Mouse (Mus musculus): Measurements from ENCODE around the gene Liph. TPM values are rescaled to one million over a fixed set of nuclear protein-coding genes. Genes with fewer than 3 reads are reported as not detected.
A peak's percentile ranks its signal among the peaks of the same experiment; 100 is the strongest.
"Not testable (repeated sequence)": the region's sequence is repeated elsewhere in the genome, so short reads cannot be mapped to it uniquely, and the experiment has no call there.

Liph gene
- polyA plus RNA-seq, 1 experiment from 2014 or later, result 2.7 TPM

DNA sequence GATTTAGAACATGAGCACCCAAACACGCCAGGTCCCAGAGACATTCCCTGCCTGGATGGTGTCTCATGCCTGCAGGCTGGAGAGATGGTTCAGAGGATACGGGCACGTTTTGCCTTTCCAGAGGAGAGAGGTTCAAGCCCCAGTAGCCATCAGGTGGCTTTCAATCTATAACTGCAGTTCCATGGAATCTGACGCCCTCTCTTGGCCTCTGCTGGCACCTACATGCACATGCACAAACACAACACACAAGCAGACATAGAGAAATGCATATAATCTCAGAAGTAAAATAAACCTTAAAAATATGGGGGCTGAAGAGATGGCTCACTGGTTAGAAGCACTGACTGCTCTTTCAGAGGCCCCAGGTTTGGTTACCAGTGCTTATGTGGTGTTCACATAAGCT, 5.7 kb upstream of the Liph start:
- H3K27ac ChIP-seq (ENCODE audit: low read length), result peak overlapping the region; percentile 17; the same call in 1 of the 2 replicates
- no peaks in the 10 kb centered on the region for H3K27me3 ChIP-seq (ENCODE audit: control insufficient read depth, insufficient read depth, low read depth, low read length)
- WGBS, result 64% methylated on average over 4 of the region's 4 CpGs

DNA sequence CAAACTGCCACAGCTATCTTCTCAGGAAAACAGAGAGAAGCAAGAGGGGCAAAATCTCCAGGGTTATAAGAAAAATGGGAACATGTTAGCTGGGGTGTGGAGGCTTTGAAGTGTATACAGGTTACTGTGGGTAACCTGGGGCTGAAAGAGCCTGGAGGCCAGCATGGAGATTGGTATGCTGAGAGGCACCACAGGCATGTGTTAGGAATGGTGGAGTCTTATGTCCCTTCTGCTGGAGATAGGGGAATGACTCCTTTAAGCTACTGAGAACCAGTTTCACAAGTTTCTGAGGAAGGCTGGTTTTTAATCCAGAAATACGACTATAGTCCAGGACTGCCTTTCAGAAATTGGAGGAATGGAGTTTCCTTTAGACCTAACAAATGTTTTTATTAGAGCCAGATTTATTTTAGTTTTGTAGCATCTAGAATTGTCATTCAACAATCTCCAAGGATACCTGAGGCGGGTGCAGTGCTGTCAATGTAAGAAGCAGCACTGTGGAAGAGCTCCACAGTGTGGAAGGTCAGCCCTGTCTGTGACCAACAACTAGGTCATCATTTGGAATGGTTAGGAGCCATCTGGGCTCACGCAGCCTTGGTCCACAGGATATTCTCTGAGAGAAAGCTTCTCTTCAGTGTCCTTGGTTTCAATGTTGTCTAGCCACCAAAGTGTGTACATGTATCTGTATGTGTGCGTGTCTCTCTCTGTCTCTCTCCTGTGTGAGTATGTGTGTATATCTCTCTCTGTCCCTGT, 4.7 kb upstream of the Liph start:
- ATAC-seq (ENCODE audit: low read depth), result peak; percentile 41; the same call in 1 of the 2 replicates

More for the DNA sequence above, 5.7 kb upstream of the Liph start:
- no peak for ATAC-seq (ENCODE audit: low read depth)
- Histone ChIP-seq H3K4me1 (replicated peaks; ENCODE audit: control insufficient read depth, insufficient read depth, low read length) (peaks cover 5% of the 10 kb centered on the region), H3K4me3 (ENCODE audit: low read length) (no peak overlapping the region), H3K4me2 (ENCODE audit: low read depth, low read length) (no peak overlapping the region), H3K36me3 (ENCODE audit: control insufficient read depth, insufficient read depth, low read length) (no peaks in the 10 kb centered on the region), H3K9me3 (ENCODE audit: control insufficient read depth, low read length) (no peaks in the 10 kb centered on the region), H3K9ac (ENCODE audit: low read length) (no peak overlapping the region)

DNA sequence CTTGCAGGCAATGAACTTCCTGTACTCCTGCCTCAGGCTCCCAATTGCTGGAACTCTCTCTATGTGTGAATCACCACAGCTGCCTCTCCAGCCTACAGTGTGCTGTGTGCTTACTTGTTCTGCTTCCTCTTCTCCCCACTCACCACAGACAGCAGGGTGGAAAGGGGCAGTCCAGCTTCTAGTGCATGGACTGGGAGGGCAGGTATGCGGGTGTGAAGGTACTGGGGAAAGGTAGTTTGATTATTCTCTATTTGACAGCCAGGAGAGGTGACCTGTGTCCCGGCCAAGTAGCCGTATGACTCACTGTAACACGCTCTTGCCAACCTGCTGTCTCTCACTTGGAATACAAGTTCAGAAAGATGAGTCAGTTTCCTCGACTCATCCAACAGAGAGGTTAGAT, 2.6 kb upstream of the Liph start:
- peak overlapping the region; percentile 90 for H3K27ac ChIP-seq (ENCODE audit: low read length)
- WGBS, result 58% methylated on average over 5 of the region's 5 CpGs

More for the DNA sequence above, 4.7 kb upstream of the Liph start:
- 71% methylated on average over 4 of the region's 4 CpGs for WGBS
- no peak overlapping the region for H3K4me2 ChIP-seq (ENCODE audit: low read depth, low read length)
- H3K9ac ChIP-seq (ENCODE audit: low read length), result no peak overlapping the region
- H3K27ac ChIP-seq (ENCODE audit: low read length), result peak overlapping the region; percentile 53
- no peaks in the 10 kb centered on the region for H3K36me3 ChIP-seq (ENCODE audit: control insufficient read depth, insufficient read depth, low read length)
- H3K9me3 ChIP-seq (ENCODE audit: control insufficient read depth, low read length), result no peaks in the 10 kb centered on the region
- no peaks in the 10 kb centered on the region; the same call in 1 of the 2 replicates for H3K27me3 ChIP-seq (ENCODE audit: control insufficient read depth, insufficient read depth, low read depth, low read length)
- H3K4me3 ChIP-seq (ENCODE audit: low read length), result no peak overlapping the region
- peaks cover 15% of the 10 kb centered on the region for H3K4me1 ChIP-seq (replicated peaks; ENCODE audit: control insufficient read depth, insufficient read depth, low read length)

DNA sequence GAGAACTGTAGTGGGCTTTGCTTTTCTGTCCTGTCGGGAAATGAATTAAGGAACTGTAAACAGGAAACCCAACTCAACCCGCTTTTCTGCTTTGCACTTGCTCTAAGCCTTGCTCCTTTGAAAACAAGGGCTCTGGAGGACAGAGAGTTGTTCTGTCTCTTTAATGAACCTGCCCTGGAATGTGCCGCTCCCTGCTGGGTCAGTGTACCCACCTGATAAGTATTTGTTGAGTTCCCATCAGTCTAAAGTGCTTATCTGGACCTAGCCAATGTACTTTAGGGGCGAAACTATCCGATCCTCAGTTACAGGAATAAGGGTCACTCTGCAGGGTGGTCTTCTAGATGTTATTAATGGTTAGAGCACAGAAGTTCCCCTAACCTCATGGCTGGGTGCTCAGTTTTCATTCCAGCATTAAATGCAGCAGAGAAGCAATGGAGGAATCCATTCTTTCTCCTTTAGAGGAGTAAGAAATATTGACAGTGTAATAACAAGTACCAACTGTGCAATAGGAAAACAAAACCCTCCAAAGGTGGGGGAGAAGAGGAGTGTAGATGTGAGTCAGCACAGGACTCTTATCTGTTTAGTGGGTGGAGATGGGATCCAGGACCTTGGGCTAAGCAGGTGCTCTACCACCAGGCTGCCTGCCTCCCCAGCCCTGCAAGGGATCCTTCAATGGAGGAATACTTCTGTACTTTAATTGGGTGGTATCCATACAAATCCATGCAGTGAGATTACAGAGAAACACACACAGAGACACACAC, 1.6 kb upstream of the Liph start:
- H3K27me3 ChIP-seq (ENCODE audit: control insufficient read depth, insufficient read depth, low read depth, low read length), result no peaks in the 10 kb centered on the region; the same call in 1 of the 2 replicates
- H3K4me1 ChIP-seq (replicated peaks; ENCODE audit: control insufficient read depth, insufficient read depth, low read length), result peaks cover 15% of the 10 kb centered on the region
- peak overlapping the region; percentile 16; the same call in 1 of the 2 replicates for H3K4me2 ChIP-seq (ENCODE audit: low read depth, low read length)
- 19% methylated on average over 5 of the region's 5 CpGs for WGBS
- peak overlapping the region; percentile 90 for H3K27ac ChIP-seq (ENCODE audit: low read length)
- no peaks in the 10 kb centered on the region for H3K36me3 ChIP-seq (ENCODE audit: control insufficient read depth, insufficient read depth, low read length)
- no peaks in the 10 kb centered on the region for H3K9me3 ChIP-seq (ENCODE audit: control insufficient read depth, low read length)
- H3K9ac ChIP-seq (ENCODE audit: low read length), result no peak overlapping the region
- peak; percentile 86 for ATAC-seq (ENCODE audit: low read depth)
- H3K4me3 ChIP-seq (ENCODE audit: low read length), result no peak overlapping the region

More for the DNA sequence above, 2.6 kb upstream of the Liph start:
- H3K4me2 ChIP-seq (ENCODE audit: low read depth, low read length), result no peak overlapping the region
- no peaks in the 10 kb centered on the region for H3K9me3 ChIP-seq (ENCODE audit: control insufficient read depth, low read length)
- ATAC-seq (ENCODE audit: low read depth), result no peak
- H3K4me1 ChIP-seq (replicated peaks; ENCODE audit: control insufficient read depth, insufficient read depth, low read length), result peaks cover 15% of the 10 kb centered on the region
- no peak overlapping the region for H3K9ac ChIP-seq (ENCODE audit: low read length)
- H3K27me3 ChIP-seq (ENCODE audit: control insufficient read depth, insufficient read depth, low read depth, low read length), result no peaks in the 10 kb centered on the region; the same call in 1 of the 2 replicates
- no peak overlapping the region for H3K4me3 ChIP-seq (ENCODE audit: low read length)
- H3K36me3 ChIP-seq (ENCODE audit: control insufficient read depth, insufficient read depth, low read length), result no peaks in the 10 kb centered on the region

DNA sequence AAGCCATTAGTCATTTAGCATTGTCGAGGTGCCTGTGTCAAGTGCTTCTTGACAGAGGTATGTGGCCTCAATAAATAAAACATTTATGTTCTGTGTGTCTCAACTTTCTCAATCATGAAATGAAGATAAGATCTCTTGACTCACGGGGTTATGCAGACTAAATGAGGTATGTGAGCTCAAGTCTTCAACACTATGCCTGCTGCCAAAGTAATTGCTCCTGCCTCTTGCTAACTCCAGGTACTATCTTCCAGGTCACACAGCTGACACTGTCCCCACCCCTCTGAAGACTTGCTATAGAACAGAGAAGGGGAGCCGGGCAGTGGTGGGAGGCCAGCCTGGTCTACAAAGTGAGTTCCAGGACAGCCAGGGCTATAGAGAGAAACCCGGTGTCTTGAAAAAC, 939 bp upstream of the Liph start:
- no peaks in the 10 kb centered on the region for H3K9me3 ChIP-seq (ENCODE audit: control insufficient read depth, low read length)
- WGBS, result 22% methylated on average over 4 of the region's 4 CpGs

DNA sequence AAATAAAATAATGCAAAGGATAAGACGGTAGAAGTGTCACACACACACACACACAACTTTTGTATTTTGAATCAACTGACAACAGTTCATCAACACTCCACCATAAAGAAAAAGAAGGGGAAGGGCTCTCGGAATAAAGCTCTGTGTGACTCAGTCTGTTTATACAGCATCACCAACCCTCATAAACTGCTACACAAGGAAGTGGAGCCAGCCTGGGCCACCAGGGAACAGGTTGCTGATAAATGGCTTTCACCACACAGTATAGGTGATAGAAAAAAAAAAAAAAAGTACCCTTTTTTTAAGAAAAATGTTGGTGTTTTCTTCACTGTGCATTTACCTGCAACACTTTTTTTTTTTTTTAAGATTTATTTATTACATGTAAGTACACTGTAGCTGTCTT, 3.7 kb downstream of the Liph start:
- H3K9ac ChIP-seq (ENCODE audit: low read length), result no peak overlapping the region
- no peak overlapping the region for H3K4me3 ChIP-seq (ENCODE audit: low read length)
- H3K4me1 ChIP-seq (replicated peaks; ENCODE audit: control insufficient read depth, insufficient read depth, low read length), result peaks cover 13% of the 10 kb centered on the region
- 65% methylated on average over 2 of the region's 2 CpGs for WGBS
- H3K27ac ChIP-seq (ENCODE audit: low read length), result no peak overlapping the region
- H3K36me3 ChIP-seq (ENCODE audit: control insufficient read depth, insufficient read depth, low read length), result no peaks in the 10 kb centered on the region
- H3K9me3 ChIP-seq (ENCODE audit: control insufficient read depth, low read length), result no peaks in the 10 kb centered on the region
- no peak for ATAC-seq (ENCODE audit: low read depth)
- H3K4me2 ChIP-seq (ENCODE audit: low read depth, low read length), result no peak overlapping the region
- H3K27me3 ChIP-seq (ENCODE audit: control insufficient read depth, insufficient read depth, low read depth, low read length), result no peaks in the 10 kb centered on the region; the same call in 1 of the 2 replicates

More for the DNA sequence above, 939 bp upstream of the Liph start:
- H3K4me3 ChIP-seq (ENCODE audit: low read length), result no peak overlapping the region
- H3K4me2 ChIP-seq (ENCODE audit: low read depth, low read length), result 0 out of 2 replicates have a peak overlapping the region, but pooled peaks have one; percentile 16
- H3K27ac ChIP-seq (ENCODE audit: low read length), result peak overlapping the region; percentile 90
- H3K27me3 ChIP-seq (ENCODE audit: control insufficient read depth, insufficient read depth, low read depth, low read length), result no peaks in the 10 kb centered on the region; the same call in 1 of the 2 replicates
- no peaks in the 10 kb centered on the region for H3K36me3 ChIP-seq (ENCODE audit: control insufficient read depth, insufficient read depth, low read length)
- H3K9ac ChIP-seq (ENCODE audit: low read length), result no peak overlapping the region
- ATAC-seq (ENCODE audit: low read depth), result peak; percentile 59
- peaks cover 15% of the 10 kb centered on the region for H3K4me1 ChIP-seq (replicated peaks; ENCODE audit: control insufficient read depth, insufficient read depth, low read length)

DNA sequence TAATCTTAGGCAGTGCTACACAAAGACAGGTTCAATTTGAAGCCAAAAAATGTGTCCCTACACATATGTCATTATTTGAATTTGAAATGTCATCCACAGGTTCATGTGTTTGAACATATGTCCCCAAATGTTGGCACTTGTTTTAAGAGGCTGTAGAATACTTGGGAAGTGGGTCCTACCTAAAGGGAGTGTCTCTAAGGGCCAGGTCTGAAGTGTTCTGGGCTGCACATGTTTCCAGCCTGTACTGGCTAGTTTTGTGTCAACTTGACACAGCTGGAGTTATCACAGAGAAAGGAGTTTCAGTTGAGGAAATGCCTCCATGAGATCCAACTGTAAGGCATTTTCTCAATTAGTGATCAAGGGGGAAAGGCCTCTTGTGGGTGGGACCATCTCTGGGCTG, 4.6 kb downstream of the Liph start:
- H3K4me3 ChIP-seq (ENCODE audit: low read length); H3K9ac ChIP-seq (ENCODE audit: low read length); H3K36me3 ChIP-seq (ENCODE audit: control insufficient read depth, insufficient read depth, low read length); H3K9me3 ChIP-seq (ENCODE audit: control insufficient read depth, low read length); H3K27me3 ChIP-seq (ENCODE audit: control insufficient read depth, insufficient read depth, low read depth, low read length); H3K27ac ChIP-seq (ENCODE audit: low read length); H3K4me1 ChIP-seq (replicated peaks; ENCODE audit: control insufficient read depth, insufficient read depth, low read length); ATAC-seq (ENCODE audit: low read depth); H3K4me2 ChIP-seq (ENCODE audit: low read depth, low read length): not testable (repeated sequence)

DNA sequence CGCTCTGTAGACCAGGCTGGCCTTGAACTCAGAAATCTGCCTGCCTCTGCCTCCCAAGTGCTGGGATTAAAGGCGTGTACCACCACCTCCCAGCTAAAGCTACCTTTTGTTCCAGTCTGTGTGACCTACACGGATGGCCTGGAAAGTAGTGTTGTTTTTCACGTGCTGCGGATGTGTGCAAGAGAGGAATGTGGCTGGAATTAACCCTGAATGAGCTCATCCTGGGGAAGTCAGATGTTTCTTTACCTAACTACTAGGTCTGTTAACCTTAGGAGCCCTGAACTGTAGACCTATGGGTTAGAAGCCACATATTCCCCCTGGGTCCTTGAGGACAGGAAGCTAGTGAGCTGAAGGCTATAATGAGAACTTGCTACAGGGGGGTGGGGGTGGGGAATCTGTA, 7.5 kb downstream of the Liph start:
- Histone ChIP-seq H3K27ac (ENCODE audit: low read length) (no peak overlapping the region), H3K9me3 (ENCODE audit: control insufficient read depth, low read length) (no peaks in the 10 kb centered on the region), H3K9ac (ENCODE audit: low read length) (no peak overlapping the region), H3K4me2 (ENCODE audit: low read depth, low read length) (no peak overlapping the region), H3K4me3 (ENCODE audit: low read length) (no peak overlapping the region), H3K27me3 (ENCODE audit: control insufficient read depth, insufficient read depth, low read depth, low read length) (no peaks in the 10 kb centered on the region), H3K36me3 (ENCODE audit: control insufficient read depth, insufficient read depth, low read length) (no peaks in the 10 kb centered on the region), H3K4me1 (replicated peaks; ENCODE audit: control insufficient read depth, insufficient read depth, low read length) (no peaks in the 10 kb centered on the region)
- 51% methylated on average over 5 of the region's 5 CpGs for WGBS
- no peak for ATAC-seq (ENCODE audit: low read depth)

DNA sequence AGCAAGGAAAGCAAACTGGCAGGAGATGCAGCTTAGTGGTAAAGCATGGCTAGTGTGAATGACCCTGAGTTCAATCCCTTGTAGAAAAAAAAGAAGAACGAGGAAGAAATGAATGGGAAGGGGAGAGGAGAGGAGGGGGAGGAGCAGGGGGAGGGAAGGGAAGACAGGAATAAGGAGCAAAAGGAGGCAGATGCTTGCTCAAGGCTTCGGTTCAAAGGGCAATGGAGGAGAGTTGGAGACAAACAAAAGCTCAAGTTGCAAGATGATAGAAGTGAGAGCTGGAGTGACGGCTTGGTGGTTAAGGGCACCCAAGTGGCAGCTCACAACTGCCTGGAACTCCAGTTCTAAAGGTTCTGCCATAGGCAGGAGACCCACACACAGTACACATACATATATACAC, 9.3 kb downstream of the Liph start:
- Histone ChIP-seq H3K4me3 (ENCODE audit: low read length) (no peak overlapping the region), H3K9ac (ENCODE audit: low read length) (no peak overlapping the region)

More for the DNA sequence above, 9.3 kb downstream of the Liph start:
- Histone ChIP-seq H3K36me3 (ENCODE audit: control insufficient read depth, insufficient read depth, low read length) (no peaks in the 10 kb centered on the region), H3K9me3 (ENCODE audit: control insufficient read depth, low read length) (no peaks in the 10 kb centered on the region), H3K27ac (ENCODE audit: low read length) (no peak overlapping the region), H3K27me3 (ENCODE audit: control insufficient read depth, insufficient read depth, low read depth, low read length) (no peaks in the 10 kb centered on the region), H3K4me2 (ENCODE audit: low read depth, low read length) (no peak overlapping the region), H3K4me1 (replicated peaks; ENCODE audit: control insufficient read depth, insufficient read depth, low read length) (no peaks in the 10 kb centered on the region)
- no peak for ATAC-seq (ENCODE audit: low read depth)
- WGBS, result 27% methylated on average over 3 of the region's 3 CpGs

Measured in lung, embryonic 16.5 days (tissue).